Mouse (Mus musculus) left cerebral cortex, postnatal 4 days (tissue): ENCODE data around the gene Fam222b. TPM values are rescaled to one million over a fixed set of nuclear protein-coding genes. Genes with fewer than 3 reads are reported as not detected.

Experiments used
- DNase-seq: peaks from one replicate; pipeline ENCODE4 v3.0.0-alpha.2; 2022
- intact Hi-C: fragments of 180-260 bp; cut with DNase I; formaldehyde crosslinking; loops from one replicate; pipeline ENCODE4 v1.15.1; 2025
- total RNA-seq, 2 experiments: library from RNA; stranded (reverse); gene quantifications; 2 replicates each; pipeline ENCODE4 v1.2.3; 2021

The Fam222b gene
- total RNA-seq, 2 experiments from 2014 or later: 26.9 TPM

GRCm38 (mm10) chr11:78086925-78087479 is 7.5 kb upstream of the Fam222b start:
- intact Hi-C loops: no loop called here
- DNase-seq: no peak

DNA sequence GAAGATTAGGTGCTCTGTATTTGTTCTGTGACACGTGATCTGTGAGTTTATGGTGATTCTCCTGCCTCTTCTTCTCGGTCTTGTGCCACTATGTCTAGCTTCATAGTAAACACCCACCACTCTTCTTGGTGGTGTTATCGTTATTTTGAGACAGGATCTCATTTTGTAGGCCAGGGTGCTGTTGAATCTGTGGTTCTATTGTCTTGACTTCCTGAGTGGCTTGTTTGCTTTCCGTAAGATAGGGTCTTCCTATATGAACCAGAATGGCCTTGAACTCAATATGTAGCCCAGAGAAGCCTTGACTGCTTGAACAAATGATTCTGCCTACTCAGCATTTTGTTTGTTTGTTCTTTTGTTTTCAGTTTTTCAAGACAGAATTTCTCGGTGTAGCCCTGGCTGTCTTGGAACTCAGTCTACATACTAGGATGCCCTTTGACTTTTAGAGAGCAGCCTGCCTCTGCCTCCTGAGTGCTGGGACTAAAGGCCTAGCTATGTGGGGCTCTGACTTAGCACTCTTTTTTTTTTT is 6.6 kb upstream of the Fam222b start:
- intact Hi-C loops: no loop called here
- no peak for DNase-seq

DNA sequence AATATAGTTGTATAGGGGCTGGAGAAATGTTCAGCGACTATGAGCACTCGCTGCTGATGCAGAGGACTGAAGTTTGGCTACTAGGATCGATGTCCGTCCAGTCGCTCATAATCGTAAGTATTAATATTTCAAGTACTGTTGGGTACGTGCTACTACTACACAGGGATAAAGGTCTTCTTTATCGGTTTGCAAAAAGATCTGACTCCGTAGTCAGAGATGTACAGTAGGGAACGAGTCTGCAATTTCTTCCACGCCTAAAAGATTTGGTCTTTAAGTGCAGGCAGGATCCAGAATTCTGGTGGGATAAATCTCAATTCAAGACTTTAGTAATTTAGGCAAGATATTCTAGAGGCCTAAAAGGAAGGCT is 340 bp upstream of the Fam222b start:
- intact Hi-C loops: no loop called here
- no peak for DNase-seq

- DNase-seq: no peak
- intact Hi-C loops: no loop called here
Measured at GRCm38 (mm10) chr11:78095144-78095516, 670 bp downstream of the Fam222b start.

DNA sequence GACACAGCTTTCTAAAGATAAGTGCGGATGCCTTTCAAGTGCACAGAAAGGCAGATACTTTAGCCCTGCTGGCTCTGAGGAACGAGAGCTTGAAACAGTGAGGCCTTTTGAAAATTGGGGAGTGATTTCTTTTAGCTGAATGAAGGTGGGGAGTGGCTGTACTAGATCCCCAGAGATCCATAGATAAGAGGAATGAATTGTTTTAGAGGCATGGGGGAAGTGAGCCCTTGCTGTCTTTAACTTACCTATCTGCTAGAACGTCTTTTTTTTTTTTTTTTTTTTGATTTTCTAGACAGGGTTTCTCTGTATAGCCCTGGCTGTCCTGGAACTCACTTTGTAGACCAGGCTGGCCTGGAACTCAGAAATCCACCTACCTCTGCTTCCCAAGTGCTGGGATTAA is 2.6 kb downstream of the Fam222b start:
- intact Hi-C loops: no loop called here

DNA sequence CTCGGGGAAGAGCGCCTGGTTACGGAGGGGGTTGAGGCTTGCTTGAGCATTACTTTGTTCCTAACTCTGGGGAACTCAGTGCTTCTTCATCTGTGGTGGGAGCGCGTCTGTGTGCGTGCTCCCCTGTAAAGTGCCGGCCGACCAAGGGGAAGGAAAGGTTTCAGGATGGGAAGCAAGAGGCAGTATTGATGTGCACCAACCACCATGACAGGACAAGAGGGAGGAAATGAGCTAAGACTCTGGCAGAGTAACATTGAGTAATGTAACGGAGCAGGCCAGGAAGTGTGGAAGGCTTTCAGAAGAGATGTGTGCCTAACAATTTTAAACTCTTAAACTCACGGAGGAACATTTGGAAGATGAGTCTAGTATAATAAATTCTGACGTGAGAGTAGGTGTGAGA is 6.3 kb downstream of the Fam222b start:
- no peak for DNase-seq
- intact Hi-C loops: no loop called here

More for the DNA sequence above, 2.6 kb downstream of the Fam222b start:
- no peak for DNase-seq

GRCm38 (mm10) chr11:78102142-78102541 is 7.7 kb downstream of the Fam222b start:
- DNase-seq: no peak
- intact Hi-C loops: no loop called here

GRCm38 (mm10) chr11:78102958-78103747 is 8.7 kb downstream of the Fam222b start:
- intact Hi-C loops: no loop called here
- no peak for DNase-seq

GRCm38 (mm10) chr11:78104501-78104900 is 10.0 kb downstream of the Fam222b start:
- DNase-seq: no peak
- intact Hi-C loops: no loop called here

DNA sequence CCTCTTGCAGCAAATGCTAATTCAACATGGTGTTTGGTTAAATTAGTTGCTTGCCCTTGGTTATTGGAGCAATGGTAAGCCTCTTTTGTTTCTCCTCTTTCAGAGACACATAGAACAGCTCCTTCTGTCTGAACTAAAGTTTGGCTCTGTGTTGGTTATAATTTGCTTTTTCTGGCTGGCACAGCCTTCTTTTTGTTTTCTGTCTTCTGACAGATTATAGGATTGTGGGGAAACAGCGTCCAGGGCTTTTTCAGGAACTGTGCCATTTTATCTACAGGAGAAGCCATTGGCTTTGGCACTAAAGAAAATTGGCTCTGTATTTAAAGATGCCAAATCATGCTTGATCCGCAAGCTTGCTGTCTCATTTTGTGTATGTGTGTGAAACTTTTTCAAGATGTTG is 19.2 kb downstream of the Fam222b start:
- no peak for DNase-seq
- intact Hi-C loops: no loop called here

GRCm38 (mm10) chr11:78114676-78115366 is 20.4 kb downstream of the Fam222b start:
- intact Hi-C loops: no loop called here
- no peak for DNase-seq

- intact Hi-C loops: no loop called here
- DNase-seq: peak; percentile 98
Measured at GRCm38 (mm10) chr11:78115367-78116145, 21.1 kb downstream of the Fam222b start.

GRCm38 (mm10) chr11:78116146-78116410 is 21.6 kb downstream of the Fam222b start:
- DNase-seq: no peak
- intact Hi-C loops: no loop called here

GRCm38 (mm10) chr11:78118467-78118866 is 24.0 kb downstream of the Fam222b start:
- DNase-seq: no peak

GRCm38 (mm10) chr11:78119898-78120297 is 25.4 kb downstream of the Fam222b start:
- DNase-seq: no peak
- intact Hi-C loops: no loop called here

More at GRCm38 (mm10) chr11:78118467-78118866, 24.0 kb downstream of the Fam222b start:
- intact Hi-C loops: no loop called here

- intact Hi-C loops: no loop called here
- DNase-seq: no peak
Measured at GRCm38 (mm10) chr11:78121176-78121575, 26.7 kb downstream of the Fam222b start.

- intact Hi-C loops: no loop called here
Measured at GRCm38 (mm10) chr11:78122815-78123214, 28.4 kb downstream of the Fam222b start.

DNA sequence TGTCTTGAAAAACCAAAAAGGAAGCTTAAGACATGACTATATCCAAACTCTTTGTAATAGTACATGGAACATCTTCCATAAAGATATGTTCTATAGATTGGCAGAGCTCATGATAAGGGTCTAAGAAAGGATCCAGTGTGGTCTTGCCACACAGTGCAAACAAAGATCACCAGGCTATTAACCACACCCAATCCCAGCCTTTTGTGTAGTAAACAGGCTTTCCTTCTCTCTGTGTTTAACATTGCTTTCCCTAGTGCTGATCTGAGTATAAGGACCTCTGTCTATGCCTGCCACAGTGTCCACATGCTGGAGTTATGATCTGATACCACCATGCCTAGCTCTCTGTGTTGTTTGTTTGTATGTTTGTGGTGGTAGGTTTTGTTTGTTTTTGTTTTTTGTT is 29.3 kb downstream of the Fam222b start:
- no peak for DNase-seq
- intact Hi-C loops: no loop called here

More at GRCm38 (mm10) chr11:78122815-78123214, 28.4 kb downstream of the Fam222b start:
- no peak for DNase-seq

- intact Hi-C loops: no loop called here
- DNase-seq: no peak
Measured at GRCm38 (mm10) chr11:78125691-78126090, 31.2 kb downstream of the Fam222b start.

- intact Hi-C loops: no loop called here
- DNase-seq: no peak
Measured at GRCm38 (mm10) chr11:78126739-78127138, 32.3 kb downstream of the Fam222b start.

GRCm38 (mm10) chr11:78129458-78129857 is 35.0 kb downstream of the Fam222b start:
- no peak for DNase-seq
- intact Hi-C loops: no loop called here
